Mouse (Mus musculus) liver, embryonic 11.5 days (tissue): ENCODE data around the gene Gm20695. TPM values are rescaled to one million over a fixed set of nuclear protein-coding genes. Genes with fewer than 3 reads are reported as not detected.

Source experiments
- ATAC-seq: fragments of 200-750 bp; cut with Nextera tagmentation; replicated peaks from 2 replicates; pipeline ENCODE4 v1.8.0; 2017; ENCODE audit warnings: moderate number of reproducible peaks, mild to moderate bottlenecking, moderate TSS enrichment, moderate library complexity; ENCODE audit not compliant: low FRiP score
- DNase-seq: peaks from one replicate; pipeline ENCODE4 v3.0.0-alpha.2; 2017; ENCODE audit warnings: low spot score
- H3K27ac ChIP-seq: fragments of 300-500 bp; sonication (generic); 2 replicates; pipeline ENCODE4 v1.5.1; 2014; ENCODE audit warnings: mild to moderate bottlenecking, low read depth, low read length, control low read depth
- H3K27me3 ChIP-seq: fragments of 300-500 bp; sonication (generic); replicated peaks from 2 replicates; pipeline ENCODE4 v1.6.1; 2014; ENCODE audit warnings: low read length, mixed read lengths; ENCODE audit not compliant: control insufficient read depth, insufficient read depth
- H3K36me3 ChIP-seq: fragments of 300-500 bp; sonication (generic); 2 replicates; pipeline ENCODE4 v1.6.1; 2014; ENCODE audit warnings: mild to moderate bottlenecking, low read length, moderate library complexity, mixed read lengths; ENCODE audit not compliant: control insufficient read depth, insufficient read depth
- H3K4me1 ChIP-seq: fragments of 300-500 bp; sonication (generic); replicated peaks from 2 replicates; pipeline ENCODE4 v1.6.1; 2014; ENCODE audit warnings: low read length, mixed read lengths; ENCODE audit not compliant: control insufficient read depth, insufficient read depth
- H3K4me2 ChIP-seq: fragments of 300-500 bp; sonication (generic); 2 replicates; pipeline ENCODE4 v1.6.1; 2014; ENCODE audit warnings: mild to moderate bottlenecking, control low read depth, moderate library complexity
- H3K4me3 ChIP-seq: fragments of 300-500 bp; sonication (generic); 2 replicates; pipeline ENCODE4 v1.5.1; 2014; ENCODE audit warnings: low read depth, low read length, control low read depth
- H3K9ac ChIP-seq: fragments of 300-500 bp; sonication (generic); 2 replicates; pipeline ENCODE4 v1.6.1; 2014; ENCODE audit warnings: low read depth, low read length, control low read depth
- H3K9me3 ChIP-seq: fragments of 300-500 bp; sonication (generic); 2 replicates; pipeline ENCODE4 v1.6.1; 2016; ENCODE audit warnings: low read length, inconsistent platforms, mixed read lengths; ENCODE audit not compliant: control insufficient read depth
- WGBS: fragments of 180-500 bp; shearing (Covaris S2); extraction: QIAGEN DNeasy Blood & Tissue Kit; methylation state at CpG from one replicate; pipeline ENCODE4 v1.1.7; 2014; 5-methylcytosine and 5-hydroxymethylcytosine counted together
- polyA plus RNA-seq: library from polyadenylated mRNA; unstranded; fragments of >200 nt; fragmentation: Nextera tagmentation; extraction: Ambion mirVana; gene quantifications from 2 replicates; pipeline ENCODE4 v1.2.1, GENCODE M21; 2014

Gene Gm20695
- polyA plus RNA-seq, 1 experiment from 2014 or later = 0.88 TPM

DNA sequence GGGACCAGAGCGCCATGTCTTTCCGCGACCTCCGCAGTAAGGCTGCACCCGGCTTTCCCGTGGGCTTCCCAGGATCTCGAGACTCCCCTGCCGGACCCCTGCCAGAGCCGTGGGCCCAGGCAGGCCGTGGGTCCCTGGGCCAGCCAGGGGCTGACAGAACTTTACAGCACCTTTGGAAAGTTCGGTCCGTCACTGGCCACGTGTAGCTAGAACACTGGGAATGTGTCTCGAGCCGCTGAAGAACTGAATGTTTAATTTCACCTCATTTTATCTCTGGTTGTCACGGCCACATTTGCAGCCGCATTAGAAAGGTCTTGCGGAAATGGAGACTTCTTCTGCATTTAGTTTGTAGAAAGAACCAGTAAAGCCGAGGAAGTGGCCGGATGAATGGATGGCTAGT lies 24.7 kb downstream of the Gm20695 start:
- Histone ChIP-seq H3K36me3 (peaks cover 12% of the 10 kb centered on the region), H3K27ac (0 out of 2 replicates have a peak overlapping the region, but pooled peaks have one; percentile 35), H3K27me3 (no peaks in the 10 kb centered on the region), H3K4me3 (peak overlapping the region; percentile 66), H3K9me3 (no peaks in the 10 kb centered on the region), H3K4me1 (0 out of 2 replicates have a peak, but pooled peaks cover 2% of the 10 kb centered on the region), H3K4me2 (peak overlapping the region; percentile 68), H3K9ac (peak overlapping the region; percentile 80)
- DNase-seq = no peak
- WGBS = 6% methylated on average over 20 of the region's 20 CpGs
- no peak for ATAC-seq

DNA sequence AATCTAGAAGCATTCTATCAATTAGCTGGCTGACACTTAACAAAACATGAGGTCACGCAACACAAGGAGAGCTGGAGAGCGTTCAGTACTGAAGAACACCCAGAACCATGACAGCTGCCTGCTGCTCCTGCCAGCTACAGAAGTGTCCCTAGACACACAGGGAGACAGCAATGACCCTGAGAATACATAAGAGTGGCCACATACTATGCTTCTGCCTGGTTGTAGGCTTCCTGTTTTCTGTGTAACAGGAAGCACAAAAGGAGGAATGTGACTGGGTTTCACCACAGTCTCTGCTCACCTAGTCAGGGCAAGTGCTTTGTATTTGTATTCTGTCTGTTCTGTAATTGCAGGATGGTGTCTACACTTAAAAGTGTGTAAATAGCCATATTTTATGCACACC lies 36.3 kb downstream of the Gm20695 start:
- Histone ChIP-seq H3K4me3 (no peak overlapping the region), H3K4me2 (no peak overlapping the region), H3K27ac (no peak overlapping the region), H3K9me3 (no peaks in the 10 kb centered on the region), H3K4me1 (no peaks in the 10 kb centered on the region), H3K36me3 (peaks cover 22% of the 10 kb centered on the region), H3K27me3 (no peaks in the 10 kb centered on the region), H3K9ac (no peak overlapping the region)
- DNase-seq (no peak), ATAC-seq (no peak)
- WGBS = 89% methylated on average over 2 of the region's 2 CpGs

DNA sequence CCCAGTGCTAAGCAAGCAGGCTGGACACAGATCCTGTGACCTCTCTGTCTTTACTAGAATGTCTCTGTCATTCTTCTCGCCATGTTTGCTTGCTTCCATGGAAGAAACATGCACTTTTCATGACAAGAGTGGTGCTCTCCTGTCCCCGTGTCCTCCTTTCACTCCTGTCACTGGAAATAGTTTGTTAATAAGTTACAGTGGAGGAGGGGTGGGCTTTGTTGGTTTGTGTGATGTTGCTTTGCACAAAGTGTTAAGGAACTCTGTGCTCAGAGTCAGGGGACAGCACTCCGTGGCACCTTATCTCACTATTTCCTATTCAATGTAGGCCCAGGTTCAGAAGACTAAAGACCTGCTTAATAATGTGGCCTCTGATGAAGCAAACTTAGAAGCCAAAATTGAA lies 39.1 kb downstream of the Gm20695 start:
- H3K9ac ChIP-seq = no peak overlapping the region
- WGBS = 74% methylated on average over 3 of the region's 3 CpGs
- H3K4me1 ChIP-seq = no peaks in the 10 kb centered on the region
- no peaks in the 10 kb centered on the region for H3K9me3 ChIP-seq
- H3K36me3 ChIP-seq = peaks cover 25% of the 10 kb centered on the region
- H3K27ac ChIP-seq = no peak overlapping the region
- H3K27me3 ChIP-seq = no peaks in the 10 kb centered on the region
- H3K4me2 ChIP-seq = no peak overlapping the region
- DNase-seq = no peak
- ATAC-seq = no peak
- no peak overlapping the region for H3K4me3 ChIP-seq

DNA sequence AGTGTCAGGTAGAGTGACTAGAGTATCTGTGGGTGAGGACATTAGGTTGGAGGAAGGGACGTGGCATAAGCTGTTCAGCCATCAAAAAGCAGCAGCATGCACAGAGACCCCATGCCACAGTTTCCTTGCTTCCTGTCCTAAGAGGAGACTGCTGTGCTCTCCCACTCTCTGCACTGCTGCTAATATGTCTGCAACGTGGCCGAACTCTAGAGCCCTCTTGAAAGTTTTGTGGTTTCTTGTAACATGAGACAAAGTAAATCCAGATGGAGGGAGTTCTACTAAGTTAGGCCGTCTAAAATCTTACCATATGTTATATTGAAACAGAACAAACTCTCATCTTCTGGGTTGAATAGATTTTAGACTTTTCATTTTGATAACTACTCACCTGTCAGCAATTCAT lies 39.5 kb downstream of the Gm20695 start:
- Histone ChIP-seq H3K4me3 (no peak overlapping the region), H3K4me2 (no peak overlapping the region), H3K27ac (no peak overlapping the region), H3K4me1 (no peaks in the 10 kb centered on the region), H3K9me3 (no peaks in the 10 kb centered on the region), H3K9ac (no peak overlapping the region), H3K27me3 (no peaks in the 10 kb centered on the region), H3K36me3 (peaks cover 27% of the 10 kb centered on the region)
- DNase-seq = no peak
- no peak for ATAC-seq
- WGBS = 78% methylated on average over 4 of the region's 4 CpGs

DNA sequence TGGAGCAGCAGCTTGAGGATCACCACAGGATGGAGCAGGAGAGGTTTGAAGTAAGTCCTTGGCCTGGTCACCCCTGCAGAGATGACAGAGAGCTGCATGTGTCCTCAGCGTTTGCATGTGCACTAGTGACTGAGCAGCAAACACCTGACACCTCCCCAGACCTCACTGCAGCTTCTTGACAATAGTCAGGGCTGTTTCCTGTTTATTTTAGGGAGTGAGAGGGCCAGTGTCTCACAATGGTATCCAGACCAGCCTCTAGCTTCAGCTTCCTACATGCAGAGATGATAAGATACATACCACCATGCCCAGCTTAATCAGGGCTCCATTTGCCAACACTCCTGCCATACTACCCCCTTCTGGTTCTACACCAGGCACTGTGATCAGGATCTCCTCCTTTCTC lies 44.1 kb downstream of the Gm20695 start:
- WGBS = 37% methylated on average over 1 of the region's 1 CpGs
- peaks cover 25% of the 10 kb centered on the region for H3K36me3 ChIP-seq
- no peak overlapping the region for H3K4me2 ChIP-seq
- no peak overlapping the region for H3K27ac ChIP-seq
- no peak for DNase-seq
- H3K9ac ChIP-seq = no peak overlapping the region
- no peaks in the 10 kb centered on the region for H3K9me3 ChIP-seq
- H3K4me3 ChIP-seq = no peak overlapping the region
- no peaks in the 10 kb centered on the region for H3K4me1 ChIP-seq
- no peaks in the 10 kb centered on the region for H3K27me3 ChIP-seq
- no peak for ATAC-seq

DNA sequence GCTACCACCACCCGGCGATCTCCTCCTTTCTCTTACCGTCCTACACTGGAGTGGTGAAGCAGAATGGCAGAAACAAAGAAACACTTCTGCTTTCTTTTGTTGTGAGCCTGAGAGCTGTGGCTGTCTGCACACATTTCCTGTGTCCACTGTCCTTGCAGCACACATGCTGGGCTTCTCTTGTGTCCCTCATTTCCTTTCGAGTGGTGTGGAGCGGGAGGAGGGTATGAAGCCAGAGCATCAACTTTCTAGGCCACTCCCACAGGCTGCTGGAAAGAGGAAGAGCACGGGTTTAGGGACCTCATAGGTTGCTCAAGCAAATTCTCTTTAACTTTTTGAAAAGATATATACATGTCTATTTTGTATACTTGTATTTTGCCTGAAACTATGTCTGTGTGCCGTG lies 44.7 kb downstream of the Gm20695 start:
- no peak for DNase-seq

DNA sequence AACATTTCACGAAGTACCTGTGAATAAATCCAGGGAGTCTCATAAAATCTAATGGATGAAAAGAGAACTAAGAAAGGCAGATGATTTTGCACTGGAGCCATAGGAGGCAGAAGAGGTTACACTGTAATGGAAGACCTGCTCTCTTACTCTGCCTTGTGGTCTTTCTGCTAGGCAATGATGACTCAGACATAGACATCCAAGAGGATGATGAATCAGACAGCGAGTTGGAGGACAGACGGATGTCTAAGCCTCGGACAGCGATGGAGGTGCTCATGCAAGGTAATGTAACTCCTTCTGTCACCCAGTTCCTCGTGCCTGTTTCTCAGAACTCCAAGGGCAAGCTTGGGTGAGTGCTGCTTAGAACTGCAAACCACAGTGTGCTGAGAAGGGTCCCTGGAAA lies 49.1 kb downstream of the Gm20695 start:
- Histone ChIP-seq H3K36me3 (peaks cover 13% of the 10 kb centered on the region), H3K4me2 (no peak overlapping the region), H3K4me1 (no peaks in the 10 kb centered on the region), H3K9ac (no peak overlapping the region), H3K9me3 (no peaks in the 10 kb centered on the region), H3K4me3 (no peak overlapping the region), H3K27me3 (no peaks in the 10 kb centered on the region), H3K27ac (no peak overlapping the region)
- 87% methylated on average over 6 of the region's 6 CpGs for WGBS
- DNase-seq (no peak), ATAC-seq (no peak)

More for the DNA sequence above, 44.7 kb downstream of the Gm20695 start:
- 68% methylated on average over 7 of the region's 7 CpGs for WGBS
- no peak overlapping the region for H3K9ac ChIP-seq
- no peaks in the 10 kb centered on the region for H3K9me3 ChIP-seq
- no peak overlapping the region for H3K4me2 ChIP-seq
- H3K27me3 ChIP-seq = no peaks in the 10 kb centered on the region
- H3K4me1 ChIP-seq = no peaks in the 10 kb centered on the region
- peaks cover 23% of the 10 kb centered on the region for H3K36me3 ChIP-seq
- no peak overlapping the region for H3K27ac ChIP-seq
- ATAC-seq = peak; percentile 41; the same call in 1 of the 2 replicates
- H3K4me3 ChIP-seq = no peak overlapping the region

DNA sequence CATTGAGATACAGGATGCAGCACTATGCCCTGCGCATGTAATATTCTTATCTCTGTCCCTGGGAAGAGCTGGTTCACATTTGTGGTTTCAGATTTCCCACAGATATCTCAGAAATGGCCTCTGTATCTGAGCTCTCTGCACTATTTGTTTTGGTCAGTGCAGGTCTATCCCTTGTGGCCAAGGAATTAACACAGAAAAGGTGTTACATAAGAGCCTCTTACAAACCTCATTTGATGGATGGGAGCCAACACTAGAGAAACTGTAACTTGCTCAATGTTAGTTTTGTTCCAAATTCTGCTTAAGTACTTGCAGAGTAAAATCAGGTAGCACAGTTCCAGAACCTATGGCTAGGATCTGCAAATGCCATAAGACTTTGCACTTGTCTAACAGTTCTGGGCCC lies 49.6 kb downstream of the Gm20695 start:
- WGBS = 57% methylated on average over 1 of the region's 1 CpGs
- Histone ChIP-seq H3K4me3 (no peak overlapping the region), H3K36me3 (peaks cover 15% of the 10 kb centered on the region), H3K9me3 (no peaks in the 10 kb centered on the region), H3K4me1 (no peaks in the 10 kb centered on the region), H3K27me3 (no peaks in the 10 kb centered on the region), H3K4me2 (no peak overlapping the region), H3K9ac (no peak overlapping the region), H3K27ac (no peak overlapping the region)
- DNase-seq (no peak), ATAC-seq (no peak)

DNA sequence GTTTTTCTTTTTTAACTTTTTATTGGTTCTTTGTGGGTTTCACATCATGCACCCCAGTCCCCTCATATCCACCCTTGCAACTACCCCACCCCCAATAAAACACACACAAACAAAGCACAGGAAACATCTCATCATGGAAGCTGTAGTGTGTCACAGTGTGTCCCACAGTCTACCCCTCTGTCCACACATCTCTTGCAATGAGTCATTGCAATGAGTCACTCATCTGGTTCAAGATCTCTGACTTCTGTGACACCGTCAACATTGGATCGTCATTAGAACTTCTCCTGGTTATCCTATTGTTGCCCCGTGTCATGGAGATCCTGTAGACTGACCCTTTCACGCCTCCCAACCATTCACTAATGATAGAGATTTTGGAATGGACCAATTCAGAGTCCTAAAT lies 50.3 kb downstream of the Gm20695 start:
- ATAC-seq (no peak), DNase-seq (no peak)
- Histone ChIP-seq H3K4me3 (no peak overlapping the region), H3K4me1 (no peaks in the 10 kb centered on the region), H3K27me3 (no peaks in the 10 kb centered on the region), H3K27ac (no peak overlapping the region), H3K4me2 (no peak overlapping the region), H3K36me3 (peaks cover 16% of the 10 kb centered on the region), H3K9me3 (no peaks in the 10 kb centered on the region), H3K9ac (no peak overlapping the region)
- 83% methylated on average over 4 of the region's 4 CpGs for WGBS
